Mouse (Mus musculus) layer of hippocampus, adult 6 months (tissue): Measurements from ENCODE around the gene Gjb1. TPM values are rescaled to one million over a fixed set of nuclear protein-coding genes. Genes with fewer than 3 reads are reported as not detected.

Experiments used
- long read RNA-seq, 2 experiments: library from polyadenylated mRNA; unstranded; transcript quantifications; one replicate each; pipeline ENCODE4 v2.0.0; 2019 to 2020
- polyA plus RNA-seq: library from polyadenylated mRNA; unstranded; fragments of <200 nt; fragmentation: Nextera tagmentation; gene quantifications from 2 replicates; pipeline ENCODE4 v1.2.3, GENCODE M21; 2021

Gene Gjb1
- polyA plus RNA-seq = 24.4 TPM in 2 replicates
- long read RNA-seq, experiment 1, transcript Gjb1-203 (2 exons, 1,585 nt) = major isoform, 33 of 41 reads
- long read RNA-seq, experiment 1, partial matches to known transcripts = 7 of 41 reads
- long read RNA-seq, experiment 1, other reads (novel, unspliced or antisense) = 1 of 41 reads
- long read RNA-seq, experiment 2, transcript Gjb1-203 (2 exons, 1,585 nt) = major isoform, 265 of 277 reads
- long read RNA-seq, experiment 2, partial matches to known transcripts = 0 of 277 reads
- long read RNA-seq, experiment 2, other reads (novel, unspliced or antisense) = 12 of 277 reads

DNA sequence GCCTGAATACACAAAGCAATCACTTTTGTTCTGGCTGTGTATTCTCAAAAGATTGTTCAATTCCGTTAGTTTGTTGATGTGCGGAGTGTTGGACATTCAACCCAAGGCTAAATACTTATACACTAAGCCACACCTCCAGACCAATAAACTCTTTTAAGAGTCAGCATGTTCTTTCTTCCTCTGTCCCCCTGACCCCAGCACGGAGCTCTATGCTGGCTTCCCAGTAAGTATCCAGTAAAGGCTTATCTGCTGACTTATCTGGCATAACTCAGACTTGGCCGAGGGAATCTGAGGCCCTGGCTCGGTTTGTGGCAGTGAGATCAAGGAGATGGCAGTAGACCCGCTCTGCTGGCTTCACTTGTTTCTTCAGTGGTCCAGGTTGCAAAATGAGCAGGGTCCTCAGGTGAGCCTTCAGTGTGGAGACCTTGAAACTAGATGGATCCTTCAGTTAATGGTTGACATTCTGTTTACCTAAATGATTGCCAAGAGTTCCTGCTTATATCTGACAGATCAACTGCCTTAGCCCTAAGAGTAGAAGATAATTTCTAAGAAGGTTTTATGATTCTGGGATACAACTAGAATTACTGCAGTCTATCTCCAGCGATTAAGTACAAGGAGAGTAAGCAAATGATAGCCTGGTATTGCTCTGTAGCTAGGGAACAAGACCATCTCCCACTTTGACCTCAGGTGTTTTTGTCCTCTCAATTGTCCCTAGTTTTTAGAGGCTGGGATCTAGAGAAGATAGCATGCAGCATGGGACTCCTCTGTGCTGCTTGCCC, at the start of gene Gjb1:
Gjb1 (plus strand) TSS at position 189 of the 779 bp plus-strand sequence.

GRCm38 (mm10) chrX:101420700-101421095, 44.5 kb downstream of the Gjb1 start, which contains the start of gene Zmym3:
TSS of gene Zmym3 (minus strand) at chrX:101420849.

GRCm38 (mm10) chrX:101429142-101429949, 53.2 kb downstream of the Gjb1 start, which contains the start of gene Nono:
TSS of gene Nono (plus strand) at chrX:101429318.

Other genes starting within 250 kb of the Gjb1 start
- 37.4 and 39.0 TPM in 2 replicates for gene Snx12, start 153.8 kb upstream of the Gjb1 start, polyA plus RNA-seq
- gene Foxo4, start 121.8 kb upstream of the Gjb1 start, polyA plus RNA-seq = 0.67 and 0.72 TPM in 2 replicates
- gene Gm614, start 112.4 kb upstream of the Gjb1 start, polyA plus RNA-seq = not detected in 2 replicates
- gene Il2rg, start 108.1 kb upstream of the Gjb1 start, polyA plus RNA-seq = 1.4 and 1.9 TPM in 2 replicates
- not detected in 2 replicates for gene Gm20489, start 107.4 kb upstream of the Gjb1 start, polyA plus RNA-seq
- 2.6 and 2.9 TPM in 2 replicates for gene Med12, start 102.3 kb upstream of the Gjb1 start, polyA plus RNA-seq
- 112 and 129 TPM in 2 replicates for gene Nlgn3, start 77.2 kb upstream of the Gjb1 start, polyA plus RNA-seq
- gene Zmym3, start 44.5 kb downstream of the Gjb1 start, polyA plus RNA-seq = 19.8 and 27.6 TPM in 2 replicates
- gene Nono, start 52.9 kb downstream of the Gjb1 start, polyA plus RNA-seq = 87.1 and 92.9 TPM in 2 replicates
- gene Itgb1bp2, start 72.7 kb downstream of the Gjb1 start, polyA plus RNA-seq = not detected in 2 replicates
- gene Taf1, start 156.4 kb downstream of the Gjb1 start, polyA plus RNA-seq = 6.3 and 6.5 TPM in 2 replicates